Mouse (Mus musculus) embryo, embryonic 10.5 days (tissue): ENCODE results near the gene Shisa8.
A peak's percentile ranks its signal among the peaks of the same experiment; 100 is the strongest.
"Not testable (repeated sequence)": the region's sequence is repeated elsewhere in the genome, so short reads cannot be mapped to it uniquely, and the experiment has no call there.

Experiments used
- DNase-seq: peaks from one replicate; pipeline ENCODE4 v3.0.0-alpha.2; 2015; ENCODE audit warnings: low spot score

Shisa8 gene

GRCm38 (mm10) chr15:82212752-82213063 is at the start of gene Shisa8:
Gene Shisa8 (minus strand): TSS chr15:82212815.
- peak; percentile 33 for DNase-seq

GRCm38 (mm10) chr15:82259510-82259909 is 46.9 kb upstream of the Shisa8 start:
- peak; percentile 73 for DNase-seq

DNA sequence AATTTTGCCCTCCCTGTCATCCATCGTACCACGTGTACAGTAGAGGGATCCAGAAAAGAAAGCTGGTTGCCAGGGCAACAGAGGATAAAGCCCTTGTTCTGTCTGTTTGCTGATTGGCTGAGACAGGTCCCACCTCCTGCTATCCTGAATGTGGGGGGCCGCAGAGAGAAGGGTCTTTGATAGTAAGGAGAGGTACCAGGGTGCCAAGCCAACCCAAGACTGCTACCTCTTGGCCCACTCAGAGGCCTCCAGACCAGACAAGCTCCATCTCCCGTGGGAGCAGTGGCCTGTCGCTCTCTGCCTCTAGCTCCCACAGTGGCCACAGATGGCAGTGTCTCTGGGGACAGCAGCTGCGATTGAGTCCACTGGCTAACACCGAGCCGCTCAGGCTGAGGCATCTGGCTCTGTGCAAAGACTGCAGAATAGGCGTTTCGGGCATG is 43.3 kb upstream of the Shisa8 start:
- peak; percentile 53 for DNase-seq

- DNase-seq = no peak
Observed at GRCm38 (mm10) chr15:82255248-82255647, 42.6 kb upstream of the Shisa8 start.

GRCm38 (mm10) chr15:82252097-82252496 is 39.5 kb upstream of the Shisa8 start, which contains the start of gene 1500009C09Rik:
Gene 1500009C09Rik (plus strand): TSS chr15:82252397.
- no peak for DNase-seq

DNA sequence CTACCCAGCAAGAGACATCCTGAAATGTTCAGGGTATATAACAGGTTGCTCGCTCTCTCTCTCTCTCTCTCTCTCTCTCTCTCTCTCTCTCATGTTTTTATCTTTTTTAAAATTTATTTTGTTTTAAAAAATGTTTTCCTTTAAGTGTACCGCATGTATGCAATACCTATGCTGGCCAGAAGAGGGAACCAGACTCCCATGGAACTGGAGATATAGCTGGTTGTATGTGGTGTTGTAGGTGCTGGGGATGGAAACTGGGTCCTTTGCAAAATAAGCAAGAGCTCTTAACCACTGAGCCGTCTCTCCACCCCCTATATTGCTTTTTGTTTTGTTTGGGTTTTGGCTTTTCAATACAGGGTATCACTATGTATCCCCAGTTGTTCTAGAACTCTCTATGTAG is 39.0 kb upstream of the Shisa8 start:
- DNase-seq = no peak

GRCm38 (mm10) chr15:82247131-82247776 is 34.6 kb upstream of the Shisa8 start:
- DNase-seq = no peak

- not testable (repeated sequence) for DNase-seq
Observed at GRCm38 (mm10) chr15:82244805-82245161, 32.2 kb upstream of the Shisa8 start.

- DNase-seq = peak; percentile 96
Observed at GRCm38 (mm10) chr15:82244115-82244804, 31.6 kb upstream of the Shisa8 start, which contains the start of gene Cenpm. Gene Cenpm (minus strand): TSS chr15:82244748.

GRCm38 (mm10) chr15:82243742-82244114 is 31.1 kb upstream of the Shisa8 start:
- DNase-seq = no peak

DNA sequence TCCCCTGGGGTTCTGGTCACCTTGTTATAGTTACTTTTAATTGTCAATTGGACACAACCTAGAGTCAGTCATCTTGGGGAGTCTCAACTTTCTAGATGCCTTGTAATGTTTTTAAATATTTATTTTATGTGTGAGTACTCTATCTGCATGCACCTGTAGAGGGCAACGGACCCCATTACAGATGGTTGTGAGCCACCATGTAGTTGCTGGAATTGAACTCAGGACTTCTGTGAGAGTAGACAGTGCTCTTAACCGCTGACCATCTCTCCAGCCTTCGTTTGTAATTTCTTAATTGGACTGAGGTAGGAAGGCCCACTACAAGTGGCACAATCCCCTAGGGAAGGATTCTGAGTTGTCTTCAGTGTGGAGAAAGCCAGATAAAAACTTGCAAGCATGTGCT is 30.7 kb upstream of the Shisa8 start:
- no peak for DNase-seq

DNA sequence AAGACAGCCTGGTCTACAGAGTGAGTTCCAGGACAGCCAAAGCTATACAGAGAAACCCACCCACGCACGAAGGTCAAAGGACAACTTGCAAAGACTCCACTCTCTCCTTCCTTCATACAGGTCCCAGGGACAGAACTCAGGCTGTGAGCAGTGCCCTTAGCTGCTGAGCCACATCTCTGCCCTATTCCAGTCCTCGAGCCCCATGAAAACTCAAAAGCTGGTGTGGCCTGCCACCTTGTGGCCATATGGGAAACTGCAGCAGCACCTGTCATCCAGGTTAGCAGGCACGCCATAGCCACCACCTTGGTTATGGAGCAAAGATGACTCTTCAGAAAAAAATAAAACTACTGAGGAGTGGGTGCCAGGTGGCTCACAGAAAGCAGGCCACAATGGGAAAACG is 23.9 kb upstream of the Shisa8 start:
- DNase-seq = peak; percentile 86

DNA sequence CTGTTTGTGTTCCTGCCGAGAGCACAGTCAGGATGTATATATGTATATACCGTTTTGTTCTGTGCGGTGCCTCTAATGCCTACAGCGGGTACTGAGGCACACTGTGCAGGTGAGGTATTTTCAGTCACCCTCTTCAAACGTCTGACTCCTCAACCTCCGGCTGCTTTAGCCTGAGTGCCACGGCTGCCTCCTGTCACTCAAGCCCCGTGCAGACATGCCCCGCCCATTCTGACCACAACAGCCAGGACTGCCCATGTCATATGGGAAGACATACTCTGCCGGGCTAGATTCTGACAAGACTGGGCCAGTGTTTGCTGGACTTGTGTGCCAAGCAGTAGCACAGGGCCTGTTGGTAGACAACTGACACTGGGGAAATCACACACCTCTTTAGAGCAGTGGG is 23.0 kb upstream of the Shisa8 start:
- DNase-seq = no peak

DNA sequence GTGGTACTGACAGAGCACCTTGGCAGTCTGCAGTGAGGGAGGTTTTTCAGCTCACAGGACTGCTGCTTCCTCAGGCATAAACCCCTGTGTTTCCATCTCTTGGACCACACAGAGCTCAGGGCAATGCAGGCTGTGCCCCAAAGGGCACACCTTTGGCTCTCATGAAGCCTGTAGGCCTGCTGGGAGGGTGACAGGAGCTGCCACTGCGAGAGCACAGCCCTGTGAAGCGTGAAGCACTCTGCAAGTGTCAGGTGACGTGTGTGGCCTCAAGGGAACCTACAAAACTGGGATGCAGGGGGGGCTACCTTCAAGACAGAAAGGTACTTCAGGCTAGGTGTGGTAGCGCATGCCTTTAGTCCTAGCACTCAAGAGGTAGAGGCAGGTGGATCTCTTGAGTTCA is 20.0 kb upstream of the Shisa8 start:
- DNase-seq = no peak

GRCm38 (mm10) chr15:82231591-82232378 is 19.2 kb upstream of the Shisa8 start:
- no peak for DNase-seq

DNA sequence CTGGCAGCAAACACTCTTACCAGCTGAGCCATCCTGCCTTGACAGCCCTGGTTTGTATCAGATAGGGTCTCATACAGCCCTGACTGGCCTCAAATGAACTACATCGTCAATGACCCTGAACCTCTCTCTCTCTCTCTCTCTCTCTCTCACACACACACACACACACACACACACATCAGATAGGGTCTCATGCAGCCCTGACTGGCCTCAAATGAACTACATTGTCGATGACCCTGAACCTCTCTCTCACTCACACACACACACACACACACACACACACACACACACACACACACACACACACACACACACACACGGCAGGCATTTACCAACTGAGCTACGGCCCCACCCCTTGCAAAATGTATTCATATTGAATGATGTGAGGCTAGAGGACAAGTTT is 18.5 kb upstream of the Shisa8 start:
- DNase-seq = no peak

GRCm38 (mm10) chr15:82230098-82230611 is 17.5 kb upstream of the Shisa8 start:
- no peak for DNase-seq

- DNase-seq = no peak
Observed at GRCm38 (mm10) chr15:82229542-82230045, 17.0 kb upstream of the Shisa8 start.

- no peak for DNase-seq
Observed at GRCm38 (mm10) chr15:82225769-82226168, 13.2 kb upstream of the Shisa8 start.

GRCm38 (mm10) chr15:82224602-82225215 is 12.1 kb upstream of the Shisa8 start:
- DNase-seq = no peak

DNA sequence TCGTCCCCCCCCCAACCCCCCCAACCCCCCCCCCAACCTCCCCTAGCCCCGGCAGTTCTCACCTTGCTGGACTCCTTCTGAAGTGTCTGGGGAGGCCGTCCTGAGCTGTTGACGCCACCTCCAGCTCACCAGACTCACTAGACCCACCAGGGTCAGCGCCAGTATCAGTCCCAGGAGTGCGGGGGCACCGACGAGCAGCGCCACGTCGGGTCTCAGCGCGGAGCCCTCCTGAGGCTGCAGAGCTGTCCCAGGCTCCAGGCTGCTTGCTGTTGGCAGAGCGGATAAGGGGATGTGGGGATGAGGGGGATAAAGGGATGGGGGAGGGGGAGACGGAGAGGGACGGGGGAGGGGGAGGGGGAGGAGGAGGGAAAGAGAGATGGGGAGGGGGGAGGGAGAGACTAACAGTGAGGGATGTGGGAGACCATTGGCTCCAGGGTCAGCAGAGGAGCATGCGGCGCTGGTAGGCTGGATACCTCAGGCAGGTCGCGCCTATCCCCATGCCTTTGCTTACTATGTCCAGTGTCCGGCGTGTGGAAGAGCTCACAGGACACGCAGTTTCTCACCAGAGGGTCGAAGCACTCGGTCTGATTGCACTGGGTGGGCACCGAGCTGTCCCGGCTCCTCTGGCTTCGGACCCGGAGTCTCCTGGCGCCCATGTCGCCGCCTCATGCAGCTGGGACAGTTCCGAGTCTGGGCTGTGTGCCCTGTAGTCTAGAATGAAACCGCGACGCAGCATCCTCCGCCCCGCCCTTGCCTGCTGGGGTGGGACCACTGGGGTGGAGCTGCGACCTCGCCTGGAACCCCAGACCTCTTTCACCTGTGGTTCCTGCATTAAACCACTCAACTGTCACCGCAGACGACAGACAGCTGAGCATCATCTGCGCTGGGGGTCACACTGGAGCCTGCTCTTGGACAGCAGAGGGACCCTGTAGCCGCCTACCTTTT is 11.3 kb upstream of the Shisa8 start, which contains the start of gene Tnfrsf13c:
Tnfrsf13c (minus strand) TSS at position 713 of the 945 bp plus-strand sequence.
- no peak for DNase-seq
